Mouse (Mus musculus) hindbrain, embryonic 12.5 days (tissue): Measurements from ENCODE around the gene Kel. TPM values are rescaled to one million over a fixed set of nuclear protein-coding genes. Genes with fewer than 3 reads are reported as not detected.

Experiments
- ATAC-seq: fragments of 200-750 bp; cut with Nextera tagmentation; 2 replicates; pipeline ENCODE4 v1.8.0; 2017; ENCODE audit warnings: moderate TSS enrichment; ENCODE audit not compliant: low FRiP score
- H3K27ac ChIP-seq: fragments of 300-500 bp; sonication (generic); 2 replicates; pipeline ENCODE4 v1.5.1; 2016; ENCODE audit warnings: mild to moderate bottlenecking
- H3K27me3 ChIP-seq: fragments of 300-500 bp; sonication (generic); 2 replicates; pipeline ENCODE4 v1.6.1; 2016; ENCODE audit warnings: mild to moderate bottlenecking
- H3K36me3 ChIP-seq: fragments of 300-500 bp; sonication (generic); 2 replicates; pipeline ENCODE4 v1.6.1; 2016; ENCODE audit warnings: mild to moderate bottlenecking
- H3K4me1 ChIP-seq: fragments of 300-500 bp; sonication (generic); 2 replicates; pipeline ENCODE4 v1.6.1; 2016
- H3K4me2 ChIP-seq: fragments of 300-500 bp; sonication (generic); replicated peaks from 2 replicates; pipeline ENCODE4 v1.6.1; 2016; ENCODE audit warnings: mild to moderate bottlenecking
- H3K4me3 ChIP-seq: fragments of 300-500 bp; sonication (generic); 2 replicates; pipeline ENCODE4 v1.5.1; 2016; ENCODE audit warnings: mild to moderate bottlenecking
- H3K9ac ChIP-seq: fragments of 300-500 bp; sonication (generic); 2 replicates; pipeline ENCODE4 v1.6.1; 2016; ENCODE audit warnings: mild to moderate bottlenecking, moderate library complexity
- H3K9me3 ChIP-seq: fragments of 300-500 bp; sonication (generic); replicated peaks from 2 replicates; pipeline ENCODE4 v1.6.1; 2016; ENCODE audit warnings: mild to moderate bottlenecking
- WGBS: fragments of 180-500 bp; shearing (Covaris S2); methylation state at CpG from one replicate; pipeline ENCODE4 v1.1.7; 2016; 5-methylcytosine and 5-hydroxymethylcytosine counted together
- polyA plus RNA-seq: library from polyadenylated mRNA; unstranded; fragments of >200 nt; fragmentation: Nextera tagmentation; extraction: Ambion mirVana; gene quantifications from 2 replicates; pipeline ENCODE4 v1.2.1, GENCODE M21; 2016

Kel gene
- polyA plus RNA-seq, 1 experiment from 2014 or later = 9.0 TPM

DNA sequence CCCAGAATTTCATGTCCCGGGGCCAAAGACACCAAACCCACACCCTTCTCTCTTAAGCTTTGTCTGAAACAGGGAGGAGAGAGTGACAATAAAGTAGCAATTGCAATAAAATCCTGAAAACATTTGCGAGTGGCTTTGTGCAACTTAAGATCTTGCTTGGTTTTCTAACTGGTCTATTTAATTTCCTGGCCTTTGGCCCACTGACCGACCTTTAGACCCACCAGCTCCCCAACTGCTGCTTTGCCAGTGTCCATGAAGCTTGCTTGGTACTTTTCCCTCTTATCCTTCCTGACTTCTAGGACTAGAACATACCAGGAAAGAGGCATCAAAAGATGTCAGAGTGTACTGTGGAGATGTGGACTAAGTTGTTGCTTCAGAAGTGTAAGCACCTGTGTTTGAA lies 18.5 kb downstream of the Kel start:
- no peak for ATAC-seq
- Histone ChIP-seq H3K4me2 (no peak overlapping the region), H3K4me3 (no peak overlapping the region), H3K9ac (no peak overlapping the region), H3K9me3 (no peaks in the 10 kb centered on the region), H3K27ac (no peak overlapping the region), H3K36me3 (no peaks in the 10 kb centered on the region), H3K27me3 (no peaks in the 10 kb centered on the region), H3K4me1 (no peaks in the 10 kb centered on the region)
- WGBS = 89% methylated on average over 3 of the region's 3 CpGs

DNA sequence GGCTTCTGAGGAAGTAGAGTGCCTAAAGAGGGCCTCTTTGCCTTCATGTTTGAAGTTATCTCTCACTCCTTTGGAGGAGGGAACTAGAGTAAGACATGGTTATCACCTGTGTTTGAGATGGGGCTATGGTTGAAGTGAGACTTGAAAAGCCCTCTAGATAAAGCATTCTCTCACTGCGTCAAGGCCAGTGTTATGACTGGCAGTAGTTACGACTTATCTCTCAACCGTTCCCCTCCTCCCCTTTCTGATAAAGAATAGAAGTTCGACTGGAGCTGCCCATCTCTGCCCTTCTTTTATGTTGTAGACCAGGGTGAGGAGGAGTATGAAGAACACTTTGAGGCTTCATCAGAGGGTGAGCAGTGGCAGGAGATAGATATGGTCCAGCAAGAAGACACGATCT lies 19.2 kb downstream of the Kel start:
- H3K36me3 ChIP-seq = no peaks in the 10 kb centered on the region
- H3K9me3 ChIP-seq = no peaks in the 10 kb centered on the region
- no peak overlapping the region for H3K27ac ChIP-seq
- no peak overlapping the region for H3K9ac ChIP-seq
- no peaks in the 10 kb centered on the region for H3K4me1 ChIP-seq
- H3K4me3 ChIP-seq = no peak overlapping the region
- 90% methylated on average over 5 of the region's 5 CpGs for WGBS
- H3K4me2 ChIP-seq = no peak overlapping the region
- no peak for ATAC-seq
- no peaks in the 10 kb centered on the region for H3K27me3 ChIP-seq

DNA sequence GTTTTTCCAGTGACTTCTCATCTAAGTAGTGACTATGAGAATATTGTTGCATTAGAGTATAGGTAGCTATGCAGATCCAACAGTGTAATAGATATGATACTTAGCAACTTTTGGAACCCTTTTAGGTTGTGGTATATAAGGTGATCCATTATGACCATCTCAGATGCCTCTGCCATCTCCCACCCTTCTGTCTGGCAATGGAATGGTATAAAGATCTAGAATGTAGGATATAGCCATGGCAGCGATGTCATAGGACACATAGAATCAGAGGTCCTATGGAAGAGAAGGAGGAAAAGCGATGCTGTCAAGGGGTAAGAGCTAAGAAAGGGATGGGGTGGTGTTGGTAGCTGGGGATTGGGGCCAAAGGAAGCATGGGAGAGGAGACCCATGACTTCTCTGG lies 20.0 kb downstream of the Kel start, which contains the start of gene Llcfc1:
TSS of gene Llcfc1 (plus strand) at position 301 of the 400 bp plus-strand sequence.
- no peaks in the 10 kb centered on the region for H3K36me3 ChIP-seq
- H3K4me3 ChIP-seq = no peak within 1 kb of the TSS
- no peaks in the 10 kb centered on the region for H3K9me3 ChIP-seq
- no peaks in the 10 kb centered on the region for H3K4me1 ChIP-seq
- no peak for ATAC-seq
- no peak within 1 kb of the TSS for H3K27ac ChIP-seq
- H3K4me2 ChIP-seq = no peak within 1 kb of the TSS
- H3K9ac ChIP-seq = no peak within 1 kb of the TSS
- WGBS = 96% methylated on average over 2 of the region's 2 CpGs
- no peaks in the 10 kb centered on the region for H3K27me3 ChIP-seq

DNA sequence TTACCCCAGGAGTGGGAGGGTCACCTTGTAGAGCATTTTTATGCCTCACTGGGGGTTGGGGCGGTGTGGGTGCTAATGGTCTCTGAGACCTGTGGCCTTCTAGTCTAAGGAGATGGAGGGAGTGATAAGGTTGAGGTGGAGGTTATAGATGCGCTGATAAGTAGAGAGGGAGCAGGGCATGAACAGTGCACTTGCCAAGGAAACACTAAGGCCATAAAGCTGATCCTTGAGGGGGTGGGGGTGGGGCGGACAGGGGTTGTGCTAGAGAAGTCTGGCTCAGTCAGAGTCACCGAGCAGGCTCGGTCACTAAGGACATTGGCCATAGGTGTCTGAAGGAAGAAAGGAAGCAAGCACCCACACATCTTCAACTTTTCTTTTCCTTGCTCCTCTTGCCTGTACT lies 22.5 kb downstream of the Kel start:
- ATAC-seq = no peak
- 84% methylated on average over 5 of the region's 5 CpGs for WGBS
- Histone ChIP-seq H3K9me3 (no peaks in the 10 kb centered on the region), H3K27me3 (no peaks in the 10 kb centered on the region), H3K4me1 (no peaks in the 10 kb centered on the region), H3K9ac (no peak overlapping the region), H3K36me3 (no peaks in the 10 kb centered on the region), H3K27ac (no peak overlapping the region), H3K4me2 (no peak overlapping the region), H3K4me3 (no peak overlapping the region)

DNA sequence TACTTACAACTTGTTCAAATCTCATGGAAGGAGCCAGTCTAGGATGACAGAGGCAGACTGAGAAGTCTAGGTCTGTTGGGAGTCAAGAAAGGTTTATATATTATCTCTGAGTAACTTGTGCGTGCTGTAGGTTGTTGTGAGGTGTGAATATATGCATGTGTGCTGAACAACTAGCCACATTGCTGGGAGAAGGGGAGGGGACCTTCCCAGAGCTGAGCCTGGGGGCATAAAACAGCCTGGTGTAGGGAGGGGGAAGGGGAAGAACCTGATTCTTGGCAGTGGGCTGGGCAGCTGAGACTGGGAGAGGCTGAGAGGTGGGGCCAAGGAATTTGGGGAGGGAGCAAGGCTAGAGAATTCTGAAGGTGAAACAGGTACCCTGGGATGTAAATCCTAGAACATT lies 23.5 kb downstream of the Kel start, which contains the start of gene Trpv5:
TSS of gene Trpv5 (minus strand) at position 101 of the 400 bp plus-strand sequence.
- Histone ChIP-seq H3K4me1 (no peaks in the 10 kb centered on the region), H3K4me2 (no peak within 1 kb of the TSS), H3K9me3 (no peaks in the 10 kb centered on the region), H3K9ac (no peak within 1 kb of the TSS), H3K36me3 (no peaks in the 10 kb centered on the region), H3K27me3 (no peaks in the 10 kb centered on the region), H3K27ac (no peak within 1 kb of the TSS), H3K4me3 (no peak within 1 kb of the TSS)
- no peak for ATAC-seq
- WGBS = 93% methylated on average over 1 of the region's 1 CpGs

DNA sequence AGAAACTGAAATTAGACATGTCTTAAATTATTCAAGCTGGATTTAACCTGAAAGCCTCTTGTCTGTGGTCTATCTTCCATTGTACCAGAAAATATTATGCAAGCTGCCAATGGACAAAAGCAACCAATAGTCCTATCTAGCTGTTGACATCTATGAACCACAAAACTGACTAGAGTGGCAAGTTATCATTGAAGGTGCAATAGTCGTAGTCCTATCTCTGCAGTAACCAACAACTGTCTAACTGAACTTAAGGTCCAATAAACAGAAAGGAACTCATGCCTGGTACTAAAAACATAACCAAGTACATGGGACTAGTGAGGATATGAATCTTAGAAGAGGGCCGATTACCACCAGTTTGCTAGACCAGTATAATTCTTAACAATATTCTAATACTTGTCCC lies 27.6 kb downstream of the Kel start:
- Histone ChIP-seq H3K9ac (no peak overlapping the region), H3K4me3 (no peak overlapping the region), H3K4me2 (no peak overlapping the region), H3K27me3 (no peaks in the 10 kb centered on the region), H3K27ac (no peak overlapping the region), H3K36me3 (no peaks in the 10 kb centered on the region), H3K4me1 (no peaks in the 10 kb centered on the region), H3K9me3 (no peaks in the 10 kb centered on the region)
- ATAC-seq = no peak
- WGBS = 89% methylated on average over 2 of the region's 2 CpGs

DNA sequence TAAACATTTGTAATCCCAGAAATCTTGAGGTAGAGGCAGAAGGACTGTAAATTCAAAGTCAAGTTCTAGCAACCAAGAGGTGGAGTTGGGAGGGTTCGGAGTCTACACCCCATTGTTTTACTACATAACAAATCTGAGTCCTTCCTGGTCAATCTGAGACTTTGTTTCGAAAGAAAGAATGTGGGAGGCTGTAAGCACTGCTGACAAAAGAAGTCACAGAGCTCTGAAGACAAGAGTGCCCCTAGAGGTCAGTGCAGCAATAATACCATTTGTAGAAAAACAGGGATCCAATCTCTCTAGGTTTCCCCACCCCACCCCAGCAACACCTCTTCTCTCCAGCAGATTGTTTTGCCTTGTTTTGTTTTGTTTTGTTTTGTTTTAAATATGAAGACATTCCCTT lies 41.8 kb downstream of the Kel start:
- Histone ChIP-seq H3K4me2 (no peak overlapping the region), H3K9ac (no peak overlapping the region), H3K36me3 (no peaks in the 10 kb centered on the region), H3K4me1 (no peaks in the 10 kb centered on the region), H3K27me3 (no peaks in the 10 kb centered on the region), H3K9me3 (no peaks in the 10 kb centered on the region), H3K27ac (no peak overlapping the region), H3K4me3 (no peak overlapping the region)
- WGBS = 27% methylated on average over 2 of the region's 2 CpGs
- no peak for ATAC-seq

DNA sequence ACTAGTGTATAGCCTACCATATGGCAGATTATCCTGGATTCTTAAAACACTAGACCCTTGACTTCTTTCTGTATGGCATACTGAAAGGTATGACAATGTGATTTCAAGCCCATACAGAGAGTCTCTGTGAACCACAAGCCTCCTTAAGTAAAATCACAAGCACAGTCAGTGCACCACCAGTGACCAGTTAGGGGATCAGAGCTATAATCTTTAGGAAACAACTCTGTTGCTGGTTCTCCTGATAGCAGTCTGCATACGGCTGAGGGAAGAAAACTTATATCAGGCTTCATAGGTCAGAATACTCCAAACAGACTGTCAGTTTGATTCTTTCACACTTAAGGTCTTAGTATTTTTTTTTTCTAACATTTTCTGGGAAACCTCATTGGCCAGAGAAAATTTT lies 45.7 kb downstream of the Kel start:
- H3K36me3 ChIP-seq = no peaks in the 10 kb centered on the region

DNA sequence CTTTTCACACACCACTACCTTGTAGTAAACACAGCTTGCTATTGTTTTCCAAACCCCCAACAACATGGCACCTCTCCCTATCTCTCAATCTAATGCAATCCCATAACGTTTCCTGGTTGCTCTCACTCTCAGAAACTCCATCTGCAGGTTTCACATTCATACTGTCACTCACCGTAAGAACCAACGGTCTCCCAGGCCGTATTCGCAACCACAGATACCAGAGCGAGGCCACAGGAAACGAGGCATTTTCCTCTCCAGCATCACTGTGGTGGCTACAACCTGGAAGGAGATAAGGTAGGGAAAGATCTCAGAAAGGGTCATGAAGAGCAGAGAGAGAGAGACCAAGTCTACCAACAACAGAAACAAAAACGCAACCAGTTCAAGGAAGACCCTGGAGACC lies 49.5 kb downstream of the Kel start:
- Histone ChIP-seq H3K4me2 (no peak overlapping the region), H3K36me3 (no peaks in the 10 kb centered on the region), H3K27me3 (no peaks in the 10 kb centered on the region), H3K9me3 (no peaks in the 10 kb centered on the region), H3K27ac (no peak overlapping the region), H3K9ac (no peak overlapping the region), H3K4me1 (no peaks in the 10 kb centered on the region), H3K4me3 (no peak overlapping the region)
- ATAC-seq = no peak
- WGBS = 90% methylated on average over 8 of the region's 8 CpGs

More for the DNA sequence above, 45.7 kb downstream of the Kel start:
- no peak for ATAC-seq
- 71% methylated on average over 1 of the region's 1 CpGs for WGBS
- Histone ChIP-seq H3K4me1 (no peaks in the 10 kb centered on the region), H3K9me3 (no peaks in the 10 kb centered on the region), H3K9ac (no peak overlapping the region), H3K27me3 (no peaks in the 10 kb centered on the region), H3K4me2 (no peak overlapping the region), H3K27ac (no peak overlapping the region), H3K4me3 (no peak overlapping the region)

DNA sequence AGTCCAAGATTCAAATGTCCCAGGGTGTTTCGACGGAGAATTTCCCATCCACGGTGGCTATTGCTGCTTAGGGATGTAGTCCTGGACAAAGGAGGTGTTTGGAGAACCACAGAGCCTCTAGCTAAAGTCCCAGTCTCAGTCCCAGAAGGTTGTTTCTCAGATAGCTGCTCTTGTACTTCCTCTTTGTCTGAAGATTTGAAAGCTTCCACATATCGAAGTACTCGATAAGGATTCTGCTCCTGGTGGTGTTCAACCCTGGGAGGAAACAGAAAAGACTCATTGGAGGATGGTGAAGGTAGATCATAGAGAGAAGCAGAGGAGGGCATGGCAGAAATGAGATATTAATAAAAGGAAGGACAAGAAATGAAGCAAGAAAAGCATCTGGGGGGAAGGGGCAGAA lies 51.0 kb downstream of the Kel start:
- Histone ChIP-seq H3K9me3 (no peaks in the 10 kb centered on the region), H3K36me3 (no peaks in the 10 kb centered on the region), H3K27me3 (no peaks in the 10 kb centered on the region), H3K9ac (no peak overlapping the region), H3K4me3 (no peak overlapping the region), H3K4me1 (no peaks in the 10 kb centered on the region), H3K4me2 (no peak overlapping the region), H3K27ac (no peak overlapping the region)
- no peak for ATAC-seq
- WGBS = 94% methylated on average over 5 of the region's 5 CpGs

DNA sequence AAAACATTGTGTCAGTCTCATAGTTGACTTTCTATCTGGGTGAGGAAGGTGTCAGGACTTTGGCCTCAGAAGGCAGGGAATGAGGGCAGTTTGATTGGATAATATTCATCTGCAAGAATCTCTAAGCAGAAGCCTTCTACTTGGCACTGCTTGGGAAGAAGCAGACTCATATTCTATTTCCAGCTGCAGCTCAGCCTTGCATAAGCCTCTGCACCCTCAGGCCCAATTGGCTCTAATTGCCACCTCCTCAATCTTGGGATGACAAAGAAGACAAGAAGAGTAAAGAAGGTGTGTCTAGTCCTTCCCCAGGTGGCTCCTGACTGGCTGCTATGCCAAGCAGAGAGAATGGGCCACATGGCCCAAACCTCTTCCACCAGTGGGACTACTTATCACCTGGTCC lies 57.5 kb downstream of the Kel start:
- no peaks in the 10 kb centered on the region for H3K9me3 ChIP-seq
- no peak overlapping the region for H3K4me3 ChIP-seq
- H3K36me3 ChIP-seq = no peaks in the 10 kb centered on the region
- H3K4me1 ChIP-seq = no peaks in the 10 kb centered on the region
- no peak overlapping the region for H3K4me2 ChIP-seq
- ATAC-seq = no peak
- no peak overlapping the region for H3K27ac ChIP-seq
- no peak overlapping the region for H3K9ac ChIP-seq
- H3K27me3 ChIP-seq = no peaks in the 10 kb centered on the region

DNA sequence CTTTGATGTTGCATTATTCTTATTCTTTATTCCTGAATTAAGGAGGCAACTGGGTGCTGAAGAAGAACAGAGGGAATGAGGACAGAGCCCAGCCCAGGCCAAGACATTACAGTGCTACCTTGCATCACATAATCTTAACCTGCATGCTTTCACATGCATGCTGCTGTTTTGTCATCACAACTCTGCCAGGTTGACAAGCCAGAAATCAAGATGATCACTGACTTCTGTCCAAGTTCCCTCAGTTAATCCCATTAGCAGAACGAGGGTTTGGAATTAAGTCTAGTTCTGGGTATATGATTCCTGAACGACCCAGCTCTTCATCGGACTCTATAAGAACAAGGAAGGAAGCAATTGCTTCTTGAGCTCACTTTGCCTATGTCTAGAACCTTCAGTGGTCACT lies 57.9 kb downstream of the Kel start:
- WGBS = 86% methylated on average over 3 of the region's 3 CpGs
- H3K9me3 ChIP-seq = no peaks in the 10 kb centered on the region
- no peaks in the 10 kb centered on the region for H3K27me3 ChIP-seq
- H3K4me3 ChIP-seq = no peak overlapping the region
- no peak for ATAC-seq
- H3K36me3 ChIP-seq = no peaks in the 10 kb centered on the region
- H3K27ac ChIP-seq = no peak overlapping the region
- no peaks in the 10 kb centered on the region for H3K4me1 ChIP-seq
- H3K9ac ChIP-seq = no peak overlapping the region
- no peak overlapping the region for H3K4me2 ChIP-seq

DNA sequence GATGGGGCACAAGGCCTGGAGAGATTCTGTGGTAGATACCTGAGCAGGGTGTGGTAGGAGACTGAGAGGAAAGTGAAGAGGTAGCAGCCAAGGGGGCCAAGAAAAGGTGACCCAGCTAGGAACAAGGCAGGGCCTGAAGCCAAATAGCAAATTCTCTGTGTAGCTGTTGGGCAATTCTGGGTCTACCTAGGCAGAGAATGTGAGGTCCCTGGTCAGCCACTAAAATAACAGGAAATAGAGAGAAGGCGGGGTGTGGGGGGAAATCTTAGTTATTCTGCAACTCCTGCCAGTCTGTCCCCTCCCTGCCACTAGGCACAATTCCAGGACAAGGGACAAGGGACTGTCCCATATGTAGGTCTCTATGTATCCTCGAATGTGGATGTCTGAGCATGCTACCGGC lies 60.9 kb downstream of the Kel start:
- ATAC-seq = no peak
- Histone ChIP-seq H3K36me3 (no peaks in the 10 kb centered on the region), H3K27ac (no peak overlapping the region), H3K9ac (no peak overlapping the region), H3K4me1 (no peaks in the 10 kb centered on the region), H3K4me2 (no peak overlapping the region), H3K27me3 (no peaks in the 10 kb centered on the region), H3K4me3 (no peak overlapping the region), H3K9me3 (no peaks in the 10 kb centered on the region)
- 86% methylated on average over 3 of the region's 3 CpGs for WGBS

DNA sequence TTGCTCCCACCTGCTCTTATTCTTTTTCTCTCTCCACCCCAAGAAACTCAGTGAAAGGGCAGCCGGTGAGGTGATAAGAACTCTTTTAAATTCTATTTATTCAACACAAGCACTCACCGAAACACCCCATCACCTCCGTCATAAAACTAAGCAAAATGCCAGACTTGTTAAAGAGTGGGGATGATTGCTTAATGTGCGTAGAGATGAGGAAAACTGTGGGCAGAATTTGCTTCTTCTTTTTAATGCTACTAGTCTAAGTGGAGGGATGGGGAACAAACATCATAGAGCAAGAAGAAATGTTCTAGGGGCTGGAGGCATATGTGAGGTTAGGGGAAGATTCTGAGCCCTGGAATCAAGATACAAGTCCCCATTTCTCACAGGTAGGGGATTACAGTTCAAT lies 61.4 kb downstream of the Kel start:
- Histone ChIP-seq H3K9ac (no peak overlapping the region), H3K9me3 (no peaks in the 10 kb centered on the region), H3K27me3 (no peaks in the 10 kb centered on the region), H3K36me3 (no peaks in the 10 kb centered on the region), H3K4me1 (no peaks in the 10 kb centered on the region), H3K27ac (no peak overlapping the region), H3K4me3 (no peak overlapping the region), H3K4me2 (no peak overlapping the region)
- 92% methylated on average over 4 of the region's 4 CpGs for WGBS
- no peak for ATAC-seq
